Mouse (Mus musculus) cortical plate, adult 2 months (tissue): ENCODE results near the gene Sh3gl1. TPM values are rescaled to one million over a fixed set of nuclear protein-coding genes. Genes with fewer than 3 reads are reported as not detected.
A peak's percentile ranks its signal among the peaks of the same experiment; 100 is the strongest.
"Not testable (repeated sequence)": the region's sequence is repeated elsewhere in the genome, so short reads cannot be mapped to it uniquely, and the experiment has no call there.

ENCODE experiments used
- H3K27ac ChIP-seq: fragments of 200-500 bp; 2 replicates; pipeline ENCODE4 v1.5.1; 2012; ENCODE audit warnings: low read length, control low read depth, inconsistent platforms; ENCODE audit not compliant: insufficient read depth
- H3K4me1 ChIP-seq: fragments of 200-500 bp; 2 replicates; pipeline ENCODE4 v1.6.1; 2011; ENCODE audit warnings: low read length; ENCODE audit not compliant: control insufficient read depth, insufficient read depth
- H3K4me3 ChIP-seq: fragments of 200-500 bp; 2 replicates; pipeline ENCODE4 v1.5.1; 2011; ENCODE audit warnings: mild to moderate bottlenecking, low read length, control low read depth; ENCODE audit not compliant: insufficient read depth
- CTCF ChIP-seq: fragments of 200-500 bp; IDR thresholded peaks from 2 replicates; pipeline ENCODE4 v1.5.1; 2011; ENCODE audit warnings: mild to moderate bottlenecking, control low read depth, low read length; ENCODE audit not compliant: insufficient read depth; ENCODE audit errors: extremely low read depth
- POLR2A ChIP-seq: fragments of 200-500 bp; IDR thresholded peaks from 2 replicates; pipeline ENCODE4 v1.6.1; 2011; ENCODE audit warnings: mild to moderate bottlenecking, low read length, control low read depth; ENCODE audit not compliant: insufficient read depth; ENCODE audit errors: extremely low read depth
- polyA plus RNA-seq: library from polyadenylated mRNA; depleted of rRNA; stranded (reverse); fragments of >200 nt; gene quantifications from 2 replicates; pipeline ENCODE4 v1.2.3, GENCODE M21; 2012

Gene Sh3gl1
- polyA plus RNA-seq, 1 experiment: 56.5 TPM

DNA sequence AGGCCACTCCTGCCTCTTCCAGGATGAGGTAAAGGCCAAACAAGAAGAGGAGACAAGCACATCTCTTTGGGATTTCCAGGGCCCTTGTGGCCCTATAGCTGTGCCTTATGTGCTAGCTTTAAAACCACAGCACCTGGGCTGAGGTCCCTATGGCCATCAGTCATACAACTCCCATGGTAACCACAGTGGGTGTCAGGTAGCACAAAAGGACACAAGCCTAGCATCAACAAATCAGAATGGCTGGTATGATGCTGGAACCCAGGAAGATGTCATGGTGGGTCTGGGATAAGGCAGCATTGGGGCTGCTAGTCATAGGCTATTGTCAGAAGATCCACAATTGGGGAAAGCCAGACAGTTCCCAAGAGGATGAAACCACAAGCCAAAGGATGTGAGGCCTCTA lies 34.7 kb upstream of the Sh3gl1 start:
- Histone ChIP-seq H3K4me1 (peaks cover 2% of the 10 kb centered on the region; the same call in 1 of the 2 replicates), H3K27ac (no peak overlapping the region), H3K4me3 (no peak overlapping the region)
- TF ChIP-seq POLR2A (no peak), CTCF (no peak)

DNA sequence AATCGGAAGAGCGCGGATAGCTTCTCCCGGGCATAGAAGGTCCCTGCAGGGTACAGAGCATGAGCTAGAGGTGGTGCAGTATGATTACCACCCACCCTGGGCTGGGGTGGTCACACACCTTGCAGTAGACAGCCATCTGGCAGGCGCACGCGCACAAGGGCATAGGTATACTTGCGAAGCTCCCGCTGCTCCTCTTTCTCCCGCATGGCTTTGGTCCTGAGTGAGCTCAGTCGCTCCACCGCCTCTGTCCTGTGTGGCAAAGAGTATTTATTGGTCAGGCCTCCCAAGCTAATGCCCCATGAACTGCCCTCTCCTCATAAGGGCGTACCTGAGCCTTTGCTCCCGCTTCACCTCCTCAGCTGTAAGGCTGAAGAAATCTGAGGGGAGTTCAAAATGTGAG lies 32.6 kb upstream of the Sh3gl1 start:
- no peak overlapping the region for H3K4me3 ChIP-seq
- peaks cover 1% of the 10 kb centered on the region; the same call in 1 of the 2 replicates for H3K4me1 ChIP-seq
- TF ChIP-seq POLR2A (no peak), CTCF (no peak)
- H3K27ac ChIP-seq: no peak overlapping the region

DNA sequence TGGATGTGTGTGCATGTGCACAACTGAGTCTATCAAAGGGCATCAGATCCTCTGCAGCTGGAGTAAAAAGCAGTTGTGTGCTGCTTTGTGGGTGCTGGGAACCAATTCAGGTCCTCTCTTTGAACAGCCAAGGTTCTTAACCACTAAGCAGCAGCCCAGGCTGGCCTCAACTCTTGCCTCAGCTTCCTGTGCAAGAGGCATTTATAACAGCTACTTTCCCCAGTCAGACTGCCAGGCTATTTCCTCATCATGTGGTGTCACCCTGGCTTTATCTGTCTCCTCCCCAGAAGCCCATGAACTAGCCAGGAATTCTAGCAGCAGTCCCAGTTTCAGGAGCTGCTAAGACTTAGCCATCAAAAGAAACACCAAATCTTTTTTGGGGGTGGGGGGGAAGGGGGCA lies 30.0 kb upstream of the Sh3gl1 start:
- no peaks in the 10 kb centered on the region for H3K4me1 ChIP-seq
- H3K4me3 ChIP-seq: no peak overlapping the region
- H3K27ac ChIP-seq: no peak overlapping the region
- TF ChIP-seq CTCF (no peak), POLR2A (no peak)

DNA sequence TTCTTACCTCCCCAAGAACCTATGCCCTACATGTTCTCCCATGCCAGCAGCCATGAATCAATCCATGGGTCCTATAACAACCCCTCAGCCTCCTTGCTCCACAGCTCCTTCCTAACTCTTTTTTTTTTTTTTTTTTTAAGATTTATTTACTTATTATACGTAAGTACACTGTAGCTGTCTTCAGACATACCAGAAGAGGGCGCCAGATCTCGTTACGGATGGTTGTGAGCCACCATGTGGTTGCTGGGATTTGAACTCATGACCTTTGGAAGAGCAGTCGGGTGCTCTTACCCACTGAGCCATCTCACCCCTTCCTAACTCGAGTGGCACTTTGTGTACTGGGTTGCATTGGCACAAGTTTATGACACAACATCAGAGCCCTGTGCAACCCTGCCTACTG lies 29.3 kb upstream of the Sh3gl1 start:
- not testable (repeated sequence) for H3K4me3 ChIP-seq, H3K4me1 ChIP-seq

DNA sequence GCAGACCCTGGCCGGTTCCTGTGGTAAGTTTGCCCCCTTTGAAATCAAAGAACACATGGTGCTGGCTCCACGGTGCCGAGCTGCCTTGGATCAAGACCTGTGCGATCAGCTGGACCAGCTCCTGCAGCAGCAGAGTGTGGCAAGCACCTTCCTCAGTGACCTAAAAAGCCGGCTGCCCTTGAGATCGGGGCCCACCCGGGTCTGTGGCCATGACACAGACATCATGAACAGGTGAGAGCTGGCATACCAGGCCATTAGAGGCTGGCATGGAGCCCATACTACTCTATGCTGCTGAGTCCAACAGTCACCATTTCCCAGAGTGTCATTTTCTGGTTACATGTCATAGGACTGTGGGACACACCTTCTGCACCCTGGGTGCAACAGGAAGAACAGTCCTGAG lies 25.6 kb upstream of the Sh3gl1 start:
- Histone ChIP-seq H3K4me1 (no peaks in the 10 kb centered on the region), H3K27ac (no peak overlapping the region), H3K4me3 (no peak overlapping the region)
- TF ChIP-seq POLR2A (no peak), CTCF (no peak)

More for the DNA sequence above, 29.3 kb upstream of the Sh3gl1 start:
- H3K27ac ChIP-seq: not testable (repeated sequence)

DNA sequence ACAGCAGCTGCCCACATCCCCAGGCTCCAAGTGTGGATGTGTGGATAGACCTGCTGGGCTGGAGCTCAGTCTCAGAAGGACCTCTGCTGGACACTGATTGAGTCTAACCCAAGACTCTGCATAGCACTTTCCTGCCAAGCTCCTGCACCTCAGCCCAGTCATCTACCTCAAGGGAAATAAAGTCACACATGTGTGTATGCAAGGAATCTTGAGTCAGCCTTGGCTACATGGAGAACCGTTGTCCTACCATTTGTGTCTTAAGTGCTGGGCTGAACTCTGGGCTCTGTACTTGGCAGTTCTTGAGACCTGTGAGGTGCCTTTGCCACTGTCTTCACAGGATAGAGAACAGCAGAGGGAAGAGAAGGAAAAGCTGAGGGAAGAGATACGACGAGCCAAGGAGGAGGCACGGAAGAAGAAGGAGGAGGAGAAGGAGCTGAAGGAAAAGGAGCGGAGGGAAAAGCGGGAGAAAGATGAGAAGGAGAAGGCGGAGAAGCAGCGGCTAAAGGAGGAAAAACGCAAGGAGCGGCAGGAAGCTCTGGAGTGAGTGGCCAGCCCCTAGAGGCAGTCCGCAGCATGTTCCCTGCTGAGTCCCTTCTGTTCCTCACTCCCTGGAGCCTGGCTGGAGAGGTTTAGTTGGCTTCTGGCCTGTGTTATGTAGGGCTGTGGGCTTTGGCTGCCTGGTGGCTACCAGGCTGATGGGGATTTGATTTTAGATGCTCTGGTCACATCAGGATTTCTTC lies 21.1 kb upstream of the Sh3gl1 start:
- Histone ChIP-seq H3K4me1 (no peaks in the 10 kb centered on the region), H3K4me3 (no peak overlapping the region), H3K27ac (no peak overlapping the region)
- TF ChIP-seq POLR2A: no peak
- TF ChIP-seq CTCF: no peak

DNA sequence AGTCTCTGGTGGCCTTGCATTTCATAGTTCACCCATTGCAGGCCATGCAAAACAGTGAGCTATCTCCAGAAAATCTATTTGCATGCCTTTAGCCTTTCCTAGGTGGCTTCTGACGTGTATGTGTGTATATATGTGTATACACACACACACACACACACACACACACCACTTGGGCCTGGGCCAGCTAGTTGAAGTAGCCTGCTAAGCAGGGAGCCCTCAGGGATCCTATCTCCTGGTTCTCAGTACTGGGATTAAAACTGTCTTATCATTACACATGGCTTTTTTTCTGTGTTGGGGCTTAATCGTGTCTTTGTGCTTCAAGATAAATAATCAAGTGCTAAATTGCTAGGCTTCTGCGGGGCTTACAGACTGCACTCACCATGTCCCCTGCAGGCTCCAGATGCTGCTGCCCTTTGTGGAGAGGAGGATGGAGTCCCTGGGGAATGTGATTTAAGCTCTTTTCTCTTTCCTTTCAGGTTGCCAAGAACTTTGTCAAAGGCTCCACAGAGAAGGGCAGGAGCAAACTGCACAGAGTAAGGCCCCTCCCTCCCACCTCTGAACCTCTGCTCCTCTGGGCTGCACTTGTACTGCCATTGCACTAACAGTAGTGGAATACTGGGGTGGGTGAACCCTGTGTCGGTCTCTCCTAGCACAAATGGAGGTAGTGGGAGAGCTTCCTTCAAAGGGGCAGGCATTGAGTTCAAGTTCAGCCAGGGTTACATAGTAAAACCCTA lies 19.7 kb upstream of the Sh3gl1 start:
- no peak overlapping the region for H3K4me3 ChIP-seq
- H3K4me1 ChIP-seq: no peaks in the 10 kb centered on the region
- H3K27ac ChIP-seq: no peak overlapping the region
- TF ChIP-seq POLR2A (no peak), CTCF (no peak)

DNA sequence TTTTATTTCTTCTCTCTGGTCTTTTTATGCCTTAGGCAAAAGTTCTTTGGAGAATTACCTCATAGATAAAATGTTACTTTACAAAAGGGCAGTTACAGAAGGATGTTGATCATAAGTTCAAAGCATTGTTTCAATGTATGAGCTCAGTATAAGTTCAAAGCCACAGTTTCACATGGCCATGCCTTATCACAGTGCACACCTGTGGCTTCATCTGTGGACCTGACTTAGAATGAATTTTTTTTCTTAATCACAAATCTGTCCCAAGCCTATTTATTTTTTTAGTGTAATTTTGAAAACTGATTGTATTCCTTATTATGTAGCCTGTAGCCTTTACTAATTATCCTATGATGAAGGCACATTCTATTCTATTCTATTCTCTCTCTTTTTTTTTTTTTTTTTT lies 18.5 kb upstream of the Sh3gl1 start:
- Histone ChIP-seq H3K4me3 (no peak overlapping the region), H3K4me1 (no peaks in the 10 kb centered on the region), H3K27ac (no peak overlapping the region)
- TF ChIP-seq POLR2A (no peak), CTCF (no peak)

DNA sequence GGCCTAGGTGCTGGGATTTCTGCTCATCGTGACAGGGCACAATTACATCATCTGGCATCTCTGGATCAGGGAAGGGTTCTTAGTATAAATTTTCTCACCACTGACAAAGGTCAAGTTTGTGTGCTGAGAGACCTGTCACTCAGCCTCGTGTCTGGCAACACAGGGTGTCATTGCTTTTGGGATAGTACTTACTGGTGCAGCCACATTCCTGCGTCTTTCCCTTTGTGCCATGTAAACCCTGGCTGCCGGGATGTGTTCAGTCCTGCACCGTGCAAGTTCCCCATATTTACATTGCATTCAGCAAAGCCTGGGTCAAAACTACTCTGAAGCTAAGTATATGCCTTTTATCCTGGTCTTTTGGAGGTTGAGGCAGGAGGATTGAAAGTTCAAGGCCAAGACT lies 14.9 kb upstream of the Sh3gl1 start:
- no peak for TF ChIP-seq POLR2A
- TF ChIP-seq CTCF: no peak
- Histone ChIP-seq H3K27ac (no peak overlapping the region), H3K4me1 (no peaks in the 10 kb centered on the region), H3K4me3 (no peak overlapping the region)

DNA sequence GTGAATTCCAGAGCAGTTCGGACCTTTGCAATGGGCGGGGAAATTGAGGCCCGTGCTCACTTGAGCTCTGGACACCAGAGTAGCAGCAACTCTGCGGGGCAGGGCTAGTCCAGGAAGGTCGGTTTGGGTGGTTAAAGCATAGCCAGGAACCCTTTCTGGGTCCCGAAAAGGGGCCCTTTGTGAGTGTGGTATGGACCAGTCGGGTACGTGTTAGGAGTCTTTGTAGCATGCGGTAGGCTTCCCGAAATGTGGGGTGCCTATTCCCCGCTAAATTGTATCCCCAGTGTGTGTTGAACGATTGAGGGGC lies 4.4 kb upstream of the Sh3gl1 start:
- H3K4me1 ChIP-seq: no peaks in the 10 kb centered on the region
- H3K4me3 ChIP-seq: peak overlapping the region; percentile 17; the same call in 1 of the 2 replicates
- no peak overlapping the region for H3K27ac ChIP-seq
- TF ChIP-seq CTCF: no peak
- TF ChIP-seq POLR2A: no peak

DNA sequence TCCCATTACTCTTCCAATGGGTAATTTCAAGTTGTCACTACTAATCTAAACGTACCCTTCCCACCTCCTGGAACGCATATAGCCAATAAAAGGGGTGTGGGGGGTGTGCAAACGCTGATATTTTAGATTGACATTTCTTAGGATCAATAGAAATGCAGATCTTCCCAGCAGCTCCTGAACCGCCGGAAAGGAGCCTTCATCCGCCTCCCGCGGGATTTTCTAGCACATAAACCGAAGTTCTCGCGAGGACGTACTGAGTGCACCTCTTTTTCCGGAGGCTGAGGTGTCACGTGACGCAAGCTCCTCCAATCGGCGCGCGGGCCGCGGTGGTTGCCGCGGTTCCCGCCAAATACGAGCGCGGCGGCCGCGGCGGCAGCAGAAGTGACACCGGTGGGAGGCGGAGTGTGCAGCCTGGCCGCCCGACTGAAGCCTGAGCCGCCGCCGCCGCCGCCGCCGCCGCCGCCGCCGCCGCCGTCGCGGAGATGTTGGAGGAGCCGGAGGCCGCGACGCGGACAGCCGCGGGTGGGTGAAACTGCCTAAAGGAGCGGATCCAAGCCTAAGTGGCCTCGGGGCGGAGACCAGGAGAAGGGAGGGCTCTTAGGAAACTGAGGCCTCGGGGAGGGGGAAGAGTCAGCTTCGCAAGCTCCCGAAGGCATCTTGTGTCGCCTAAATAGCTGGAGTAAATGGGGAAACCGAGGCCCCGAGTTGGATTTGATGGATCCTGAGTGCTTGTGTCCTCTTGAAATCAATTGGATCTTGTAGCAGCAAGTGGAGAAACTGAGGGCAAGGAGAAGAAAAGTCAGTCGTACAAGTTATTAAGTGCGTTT lies 3.8 kb upstream of the Sh3gl1 start, which contains the start of gene Chaf1a:
Gene Chaf1a (plus strand): TSS at position 410 of the 827 bp plus-strand sequence.
- no peak within 1 kb of the TSS for H3K27ac ChIP-seq
- H3K4me3 ChIP-seq: peak within 1 kb of the TSS; percentile 27
- H3K4me1 ChIP-seq: no peaks in the 10 kb centered on the region
- TF ChIP-seq POLR2A: no peak
- no peak for TF ChIP-seq CTCF
